31 mouse cellular contexts compared by ENCODE assay signal in the genomic region with DNA sequence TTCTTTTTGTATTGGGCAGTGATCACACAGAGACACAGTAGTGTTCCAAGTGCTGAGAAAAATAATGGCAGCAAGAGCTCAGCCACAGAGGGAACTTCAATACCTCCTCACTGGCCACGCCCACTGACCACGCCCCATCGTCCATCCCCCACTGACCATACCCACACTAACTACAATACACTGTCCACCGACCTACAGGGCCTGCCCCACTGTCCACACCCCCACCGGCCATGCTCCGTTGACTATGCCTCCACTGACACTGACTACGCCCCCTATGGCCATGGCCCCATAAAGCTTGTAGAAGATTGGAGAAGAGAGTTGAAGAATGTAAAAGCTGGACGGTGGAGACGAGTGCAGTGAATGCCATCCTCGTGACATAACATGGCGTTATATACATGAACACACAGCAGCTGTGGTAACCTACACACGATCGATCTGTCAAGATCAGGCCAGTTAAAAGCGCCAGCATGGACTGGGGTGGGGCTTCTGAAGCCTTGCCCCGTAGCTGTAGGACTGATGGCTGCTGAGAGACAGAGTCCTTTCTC. TPM values are rescaled to one million over a fixed set of nuclear protein-coding genes. Genes with fewer than 3 reads are reported as not detected.
DNase-seq lines count a peak whose midpoint lies in the region; ATAC-seq and TF ChIP-seq lines count a peak whose summit lies in the region.
"Had no signal": no experiment of that assay in that cellular context is flagged by ENCODE, and none has a peak within 500 bp of the region (broad histone marks: within the 10 kb centered on the region; RNA-seq: fewer than 3 reads in every experiment).

No protein-coding gene starts in this region.

- TF ChIP-seq POLR2A in thymus, adult 2 months (IDR thresholded peaks at IDR 0.05; ENCODE audit: control insufficient read depth, extremely low read depth, insufficient read depth, low read length, poor library complexity), result no peak

- H3K27ac ChIP-seq in hindbrain, embryonic 15.5 days (replicated peaks), result no peak overlapping the region
- H3K27ac ChIP-seq in hindbrain, embryonic 10.5 days, result no peak overlapping the region
- no peak overlapping the region for H3K27ac ChIP-seq in liver, embryonic 11.5 days (ENCODE audit: low read depth, low read length)
- no peak overlapping the region for H3K27ac ChIP-seq in liver, postnatal 0 days (ENCODE audit: low read depth)
- H3K27ac ChIP-seq in thymus, adult 2 months (ENCODE audit: control insufficient read depth, insufficient read depth, low read length), result peak overlapping the region; percentile 2; the same call in 1 of the 2 replicates
- H3K27ac ChIP-seq: embryonic facial prominence, embryonic 13.5 days; forebrain, embryonic 10.5 days; forebrain, embryonic 15.5 days; heart, embryonic 10.5 days; hindbrain, postnatal 0 days; intestine, embryonic 15.5 days; left cerebral cortex, adult 2 months; limb, embryonic 13.5 days; neural tube, embryonic 12.5 days had no signal

- H3K27me3 ChIP-seq in hindbrain, embryonic 15.5 days, result no peaks in the 10 kb centered on the region
- 0 out of 2 replicates have a peak, but pooled peaks cover 4% of the 10 kb centered on the region for H3K27me3 ChIP-seq in hindbrain, embryonic 10.5 days (ENCODE audit: insufficient read depth, poor library complexity, severe bottlenecking)
- no peaks in the 10 kb centered on the region for H3K27me3 ChIP-seq in liver, embryonic 11.5 days (replicated peaks; ENCODE audit: control insufficient read depth, insufficient read depth, low read length)
- H3K27me3 ChIP-seq in liver, postnatal 0 days (ENCODE audit: insufficient read depth, low read length), result no peaks in the 10 kb centered on the region
- no peaks in the 10 kb centered on the region for H3K27me3 ChIP-seq in thymus, adult 2 months (ENCODE audit: control insufficient read depth, insufficient read depth, low read length)
- H3K27me3 ChIP-seq: embryonic facial prominence, embryonic 13.5 days; forebrain, embryonic 15.5 days; intestine, embryonic 15.5 days; limb, embryonic 13.5 days; neural tube, embryonic 12.5 days had no signal

- DNase-seq in hindbrain, embryonic 10.5 days (ENCODE audit: low spot score), result no peak
- no peak for DNase-seq in liver, embryonic 11.5 days (ENCODE audit: low spot score)
- DNase-seq in liver, postnatal 0 days, result no peak
- no peak for DNase-seq in thymus, adult 2 months
- no peak for DNase-seq in thymus, postnatal 25 days
- no peak for DNase-seq in adrenal gland, postnatal 36 days
- DNase-seq: adrenal gland, postnatal 14 days; cerebellum, adult 11-12 months; cerebellum, adult 9-11 months; embryo, embryonic 11 days; gastrocnemius, postnatal 25 days; heart, adult 11 months; heart, postnatal 4 days; kidney, adult 8-10 months; kidney, postnatal 25 days; lung, adult 18-20 months; lung, postnatal 14 days; right cerebral cortex, adult 18-20 months; spleen, adult 18-20 months had no signal

- peak; percentile 54; the same call in 1 of the 2 replicates for ATAC-seq in hindbrain, embryonic 15.5 days (ENCODE audit: low FRiP score, low read depth)
- ATAC-seq in liver, embryonic 11.5 days (replicated peaks; ENCODE audit: low FRiP score), result 0 out of 2 replicates have a peak, but pooled peaks have one; percentile 25
- ATAC-seq in liver, postnatal 0 days, result no peak
- ATAC-seq: forebrain, embryonic 15.5 days; hindbrain, postnatal 0 days; intestine, embryonic 15.5 days; midbrain, embryonic 16.5 days had no signal

- no peak for TF ChIP-seq CTCF in liver, postnatal 0 days (IDR thresholded peaks at IDR 0.05; ENCODE audit: low read depth)
- no peak for TF ChIP-seq CTCF in thymus, adult 2 months (IDR thresholded peaks at IDR 0.05; ENCODE audit: borderline replicate concordance, control insufficient read depth, extremely low read depth, insufficient read depth, low read length, poor library complexity)

- H3K4me3 ChIP-seq in hindbrain, embryonic 15.5 days, result no peak overlapping the region
- no peak overlapping the region for H3K4me3 ChIP-seq in hindbrain, embryonic 10.5 days
- H3K4me3 ChIP-seq in liver, embryonic 11.5 days (ENCODE audit: low read depth, low read length), result no peak overlapping the region
- no peak overlapping the region for H3K4me3 ChIP-seq in liver, postnatal 0 days (ENCODE audit: low read depth, low read length)
- no peak overlapping the region for H3K4me3 ChIP-seq in thymus, adult 2 months (ENCODE audit: control insufficient read depth, insufficient read depth, low read length)
- H3K4me3 ChIP-seq: embryonic facial prominence, embryonic 13.5 days; forebrain, embryonic 10.5 days; forebrain, embryonic 15.5 days; heart, embryonic 10.5 days; intestine, embryonic 15.5 days; left cerebral cortex, adult 2 months; limb, embryonic 13.5 days; neural tube, embryonic 12.5 days had no signal

- H3K36me3 ChIP-seq in hindbrain, embryonic 15.5 days, result no peaks in the 10 kb centered on the region
- H3K36me3 ChIP-seq in hindbrain, embryonic 10.5 days, result no peaks in the 10 kb centered on the region
- H3K36me3 ChIP-seq in liver, embryonic 11.5 days (ENCODE audit: control insufficient read depth, insufficient read depth, low read length), result no peaks in the 10 kb centered on the region
- no peaks in the 10 kb centered on the region for H3K36me3 ChIP-seq in liver, postnatal 0 days (replicated peaks; ENCODE audit: insufficient read depth, low read length)
- no peaks in the 10 kb centered on the region for H3K36me3 ChIP-seq in thymus, adult 2 months (ENCODE audit: control insufficient read depth, insufficient read depth, low read length)
- H3K36me3 ChIP-seq: embryonic facial prominence, embryonic 13.5 days; forebrain, embryonic 10.5 days; forebrain, embryonic 15.5 days; heart, embryonic 10.5 days; intestine, embryonic 15.5 days; limb, embryonic 13.5 days; neural tube, embryonic 12.5 days had no signal

- no peaks in the 10 kb centered on the region for H3K9me3 ChIP-seq in hindbrain, embryonic 15.5 days
- H3K9me3 ChIP-seq in hindbrain, embryonic 10.5 days, result no peaks in the 10 kb centered on the region
- no peaks in the 10 kb centered on the region for H3K9me3 ChIP-seq in liver, embryonic 11.5 days (ENCODE audit: control insufficient read depth, low read length)
- no peaks in the 10 kb centered on the region for H3K9me3 ChIP-seq in liver, postnatal 0 days (ENCODE audit: low read length)
- H3K9me3 ChIP-seq: forebrain, embryonic 10.5 days; forebrain, embryonic 15.5 days; heart, embryonic 10.5 days; intestine, embryonic 15.5 days; neural tube, embryonic 12.5 days had no signal

- TF ChIP-seq EP300 in liver, postnatal 0 days (IDR thresholded peaks at IDR 0.05; ENCODE audit: low read depth), result no peak

- WGBS in hindbrain, embryonic 15.5 days, result 93% methylated on average over 15 of the region's 15 CpGs
- 94% methylated on average over 15 of the region's 15 CpGs for WGBS in hindbrain, embryonic 10.5 days
- 83% methylated on average over 15 of the region's 15 CpGs for WGBS in liver, embryonic 11.5 days
- WGBS in liver, postnatal 0 days (ENCODE audit: insufficient replicate concordance), result 75% methylated on average over 15 of the region's 15 CpGs
- WGBS in thymus, adult 2 months, result 96% methylated on average over 15 of the region's 15 CpGs

- no peak overlapping the region for H3K4me2 ChIP-seq in hindbrain, embryonic 15.5 days
- H3K4me2 ChIP-seq in liver, embryonic 11.5 days, result no peak overlapping the region
- H3K4me2 ChIP-seq in liver, postnatal 0 days (ENCODE audit: low read depth, low read length), result no peak overlapping the region
- H3K4me2 ChIP-seq: embryonic facial prominence, embryonic 13.5 days; forebrain, embryonic 15.5 days; intestine, embryonic 15.5 days; limb, embryonic 13.5 days; midbrain, embryonic 11.5 days; neural tube, embryonic 12.5 days had no signal

- no peaks in the 10 kb centered on the region; the same call in 1 of the 2 replicates for H3K4me1 ChIP-seq in hindbrain, embryonic 15.5 days (replicated peaks)
- H3K4me1 ChIP-seq in hindbrain, embryonic 10.5 days (replicated peaks), result peaks cover 6% of the 10 kb centered on the region; the same call in 1 of the 2 replicates
- H3K4me1 ChIP-seq in liver, embryonic 11.5 days (replicated peaks; ENCODE audit: control insufficient read depth, insufficient read depth, low read length), result peaks cover 19% of the 10 kb centered on the region
- H3K4me1 ChIP-seq in liver, postnatal 0 days (ENCODE audit: insufficient read depth), result peaks cover 3% of the 10 kb centered on the region; the same call in 1 of the 2 replicates
- peaks cover 42% of the 10 kb centered on the region for H3K4me1 ChIP-seq in thymus, adult 2 months (replicated peaks; ENCODE audit: control insufficient read depth, insufficient read depth, low read length)
- H3K4me1 ChIP-seq: embryonic facial prominence, embryonic 13.5 days; forebrain, embryonic 15.5 days; heart, embryonic 10.5 days; intestine, embryonic 15.5 days; limb, embryonic 13.5 days; neural tube, embryonic 12.5 days had no signal

- no peak overlapping the region for H3K9ac ChIP-seq in hindbrain, embryonic 15.5 days
- no peak overlapping the region for H3K9ac ChIP-seq in liver, embryonic 11.5 days (ENCODE audit: low read depth, low read length)
- no peak overlapping the region for H3K9ac ChIP-seq in liver, postnatal 0 days (replicated peaks)
- H3K9ac ChIP-seq: embryonic facial prominence, embryonic 13.5 days; forebrain, embryonic 15.5 days; intestine, embryonic 15.5 days; limb, embryonic 13.5 days; neural tube, embryonic 12.5 days had no signal

RNA-seq across cellular contexts. Expression of a gene that starts 32.7 kb away (rescaled TPM):
- polyA plus RNA-seq in hindbrain, embryonic 15.5 days (2015; fragmentation: Nextera tagmentation; extraction: Ambion mirVana), result 19.3 and 20.2 TPM in 2 replicates
- polyA plus RNA-seq in hindbrain, embryonic 10.5 days (2016; fragmentation: Nextera tagmentation; extraction: Ambion mirVana), result 2.4 and 3.9 TPM in 2 replicates
- 0.43 and 0.66 TPM in 2 replicates for polyA plus RNA-seq in liver, embryonic 11.5 days (2014; fragmentation: Nextera tagmentation; extraction: Ambion mirVana)
- 0.02 TPM in 1 of 2 replicates, not detected in the other for polyA plus RNA-seq in liver, postnatal 0 days (2015; fragmentation: Nextera tagmentation; extraction: Ambion mirVana)
- polyA plus RNA-seq in thymus, adult 2 months (2012; rRNA removed), result 0.08 and 0.19 TPM in 2 replicates
- total RNA-seq in adrenal gland, postnatal 36 days (2021), result under 1 TPM; 0.56 to 0.79 TPM
